Mouse (Mus musculus) 3T3-L1 (cell line): ENCODE measurements at regions not wholly inside any gene's neighbourhood (a gene's known extent, or its start where the extent isn't known, plus 50 kb on each side); places are given as distances from the start of the nearest gene placed in this dataset.

ENCODE experiments used
- DNase-seq: peaks from one replicate; pipeline ENCODE4 v3.0.0-alpha.2; 2015; ENCODE audit warnings: low read depth, low spot score

DNA sequence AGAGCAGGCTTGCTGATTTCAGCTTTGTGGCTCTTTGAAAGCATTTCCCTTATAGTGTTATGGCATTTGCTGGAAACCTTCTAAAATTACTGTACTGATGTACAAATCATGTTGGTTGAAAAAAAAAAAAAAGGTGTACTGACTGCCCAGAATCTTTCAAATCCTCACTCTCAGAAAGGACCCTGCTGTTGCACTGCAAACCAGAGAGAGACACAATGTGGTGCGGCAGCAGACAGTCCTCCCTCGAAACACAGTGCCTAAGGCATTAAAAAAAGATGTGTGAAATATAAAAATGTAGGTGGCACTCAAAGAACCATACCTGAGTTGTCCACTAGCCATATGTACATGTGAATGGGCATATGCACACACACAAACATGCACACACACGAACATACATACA lies 128.3 kb downstream of the Actr3 start:
- DNase-seq = no peak

DNA sequence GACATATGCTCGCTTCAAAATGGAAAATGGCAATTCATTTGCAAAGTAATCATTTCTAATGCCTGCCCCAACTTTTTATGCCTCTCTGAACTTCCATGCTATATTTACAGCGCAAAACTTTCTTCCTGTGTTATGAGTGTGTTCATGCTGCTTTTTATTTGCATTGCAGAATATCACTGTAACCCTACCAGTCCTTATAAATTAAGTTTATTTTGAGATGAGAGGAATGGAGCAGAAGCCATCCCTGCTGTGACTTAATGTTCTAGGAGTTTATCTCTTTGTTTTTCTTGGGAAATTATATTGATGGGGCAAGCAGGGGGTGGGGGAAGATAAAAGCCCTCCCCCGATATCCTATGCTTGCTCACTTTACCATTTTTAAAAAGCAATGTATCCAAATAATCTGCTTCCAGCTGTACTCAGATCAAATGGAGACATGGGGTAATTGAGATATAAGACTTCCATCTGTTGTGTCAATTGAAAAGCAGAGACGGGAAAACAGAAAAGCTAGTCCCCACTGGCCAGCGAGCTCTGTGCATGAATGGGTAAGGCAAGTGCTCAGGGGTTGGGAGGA lies 136.9 kb downstream of the Actr3 start:
- DNase-seq = no peak

DNA sequence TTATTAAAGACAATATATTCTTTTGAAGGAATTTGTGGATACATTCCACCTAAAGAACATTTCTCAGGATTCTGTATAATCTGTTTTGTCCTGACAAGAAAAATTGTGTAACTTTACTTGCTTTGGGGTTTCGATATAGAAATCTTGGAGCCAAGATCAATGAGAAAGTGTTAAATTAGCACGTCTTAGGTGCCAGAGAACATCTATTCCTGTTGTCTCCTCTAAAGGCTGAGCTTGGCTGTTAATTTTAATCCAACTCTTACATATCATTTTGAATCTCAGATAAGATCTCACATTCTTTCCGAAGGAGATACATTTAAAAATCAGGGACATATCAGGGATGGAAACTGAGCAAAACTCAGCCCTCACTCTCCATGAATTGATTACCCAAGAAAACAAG lies 139.9 kb downstream of the Actr3 start:
- no peak for DNase-seq

DNA sequence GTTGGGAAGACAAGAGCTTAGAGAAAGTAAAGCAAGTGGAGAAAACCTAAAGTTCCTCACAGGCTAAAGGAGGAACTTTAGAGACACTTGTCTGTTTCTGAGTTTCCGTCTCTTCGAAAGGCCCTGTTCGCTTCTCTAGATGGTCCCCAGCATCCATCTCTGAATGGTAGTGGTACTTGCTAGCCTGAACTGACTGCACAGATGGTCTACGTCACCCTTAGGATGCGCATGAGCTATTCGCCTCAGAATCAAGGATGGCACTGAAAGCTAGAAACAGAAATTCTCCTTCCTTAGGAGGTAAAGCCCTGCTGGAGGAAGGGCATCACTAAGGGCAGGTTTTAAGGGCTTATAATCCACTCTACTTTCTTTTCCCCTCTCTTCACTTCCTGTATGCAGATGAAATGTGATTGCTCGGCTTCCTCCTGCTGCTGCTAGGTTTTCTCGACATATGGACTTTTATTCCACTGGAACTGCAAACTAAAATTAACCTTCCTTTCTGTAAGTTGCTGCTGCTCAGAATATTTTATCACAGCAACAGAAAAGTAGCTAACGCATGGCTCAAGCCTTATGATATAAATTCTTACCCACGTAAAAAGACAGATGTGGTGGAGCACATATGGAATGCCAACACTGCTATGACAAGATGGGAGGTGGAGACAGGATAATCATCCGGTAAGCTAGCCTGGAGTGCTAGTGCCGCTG lies 145.1 kb downstream of the Actr3 start:
- no peak for DNase-seq

DNA sequence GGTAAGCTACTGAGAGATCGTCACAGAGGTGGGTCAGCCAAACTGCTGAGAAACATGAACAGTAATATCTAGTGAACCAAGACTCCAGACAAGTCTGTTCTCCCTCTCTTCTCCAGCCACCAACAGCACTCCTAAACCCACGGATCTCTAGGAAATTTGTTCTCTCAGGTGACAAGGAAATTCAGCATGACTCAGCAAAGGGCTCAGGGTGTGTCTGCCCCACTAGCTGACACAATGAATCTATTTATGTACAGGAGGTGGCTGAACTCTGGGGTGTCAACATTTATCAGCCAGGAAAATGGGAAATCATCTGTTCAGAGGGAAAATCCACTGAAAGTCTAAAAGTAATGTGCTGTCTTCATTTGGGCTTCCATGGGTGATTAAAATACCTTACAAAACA lies 149.2 kb downstream of the Actr3 start:
- DNase-seq = peak; percentile 3

DNA sequence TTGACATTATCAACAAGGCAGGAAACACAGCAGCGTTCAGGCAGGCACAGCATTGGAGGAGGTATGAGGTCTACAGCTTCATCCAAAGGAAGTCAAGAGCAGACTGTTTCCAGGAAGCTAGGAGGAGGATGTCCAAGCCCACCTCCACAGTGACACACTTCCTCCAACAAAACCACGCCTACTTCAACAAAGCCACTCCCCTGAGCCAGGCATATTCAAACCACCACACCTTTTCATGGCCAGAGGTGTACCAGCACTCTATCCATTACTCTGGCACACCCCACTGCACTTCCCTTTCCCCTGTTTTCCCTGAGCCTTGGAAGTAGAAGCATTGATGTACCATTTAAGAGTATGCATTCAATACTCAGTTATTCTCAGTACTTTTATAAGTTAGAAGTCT lies 150.8 kb downstream of the Actr3 start:
- no peak for DNase-seq

DNA sequence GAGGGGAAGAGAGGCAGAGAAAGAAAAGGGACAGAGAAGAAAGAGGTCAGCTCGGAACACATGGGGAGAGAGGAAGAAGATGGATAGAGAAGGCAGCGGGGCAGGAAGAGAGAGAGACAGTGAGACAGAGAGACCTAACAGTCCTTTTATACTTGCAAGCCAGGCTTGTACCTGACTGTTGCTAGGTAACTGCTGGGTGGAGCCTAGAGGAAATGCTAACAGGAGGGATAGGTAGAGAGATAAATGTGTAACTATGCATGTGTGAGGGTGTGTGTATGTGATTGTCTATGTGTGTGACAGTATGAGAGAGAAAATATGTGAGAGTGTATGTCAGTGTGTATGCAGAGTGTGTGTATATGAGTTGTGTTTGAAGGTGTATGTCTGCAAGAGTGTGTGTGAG lies 161.8 kb downstream of the Actr3 start:
- no peak for DNase-seq

DNA sequence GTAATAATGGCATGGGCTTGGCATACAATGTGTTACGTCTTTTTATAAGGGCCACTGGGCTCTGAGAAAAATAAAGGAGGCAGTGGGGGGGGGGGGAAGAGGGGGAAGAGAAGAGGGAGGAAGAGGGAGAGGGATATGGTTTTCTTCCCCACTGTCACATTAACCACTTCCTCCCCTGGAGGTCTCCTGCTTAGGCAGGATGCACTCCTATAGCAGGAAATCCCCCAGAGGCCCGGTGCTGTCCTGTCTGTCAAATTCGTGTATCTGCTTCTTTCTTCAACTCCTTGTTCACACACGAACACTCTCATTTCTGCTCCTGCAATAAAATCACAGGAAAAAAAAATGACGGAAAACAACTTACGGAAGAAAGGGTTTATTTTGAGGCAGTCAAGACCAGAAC lies 171.8 kb downstream of the Actr3 start:
- no peak for DNase-seq

DNA sequence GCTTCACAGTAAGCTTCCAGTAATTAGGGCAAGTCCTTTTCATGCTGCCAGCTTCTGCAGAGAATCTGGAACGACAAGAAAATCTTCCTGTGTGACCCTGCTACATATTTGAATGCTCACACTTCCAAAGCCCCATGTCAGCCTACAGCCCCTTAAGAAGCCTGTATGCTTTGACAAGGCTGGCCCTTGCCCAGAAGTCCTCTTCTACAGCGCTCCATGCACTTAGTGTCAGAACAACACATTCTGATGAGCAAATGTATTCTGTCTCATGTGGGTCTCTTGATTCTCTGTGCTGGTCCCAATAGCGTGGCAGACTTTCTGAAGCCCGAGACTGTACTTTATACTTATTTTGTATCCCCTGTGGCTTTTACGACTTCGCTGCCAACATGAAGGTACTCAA lies 172.5 kb downstream of the Actr3 start:
- DNase-seq = no peak

DNA sequence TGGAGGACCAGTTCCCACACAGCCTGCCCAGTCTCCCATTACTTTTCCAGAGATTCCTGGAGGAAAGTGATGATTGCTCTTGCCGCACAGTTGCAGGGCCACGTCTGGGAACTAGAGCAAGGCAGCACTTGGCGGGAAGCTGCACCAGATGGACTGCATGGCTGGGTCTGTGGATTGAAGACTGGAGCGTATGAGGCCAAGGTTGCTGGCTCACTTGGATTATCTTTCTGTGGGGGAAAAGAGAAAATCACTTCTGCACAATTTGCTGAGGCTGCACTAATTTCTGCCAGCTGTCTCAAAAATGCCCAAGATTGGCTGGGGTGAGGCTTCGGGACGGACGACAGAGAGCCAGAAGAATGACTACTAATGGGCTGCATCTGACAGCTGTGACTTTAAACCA lies 193.2 kb downstream of the Actr3 start:
- DNase-seq = no peak

DNA sequence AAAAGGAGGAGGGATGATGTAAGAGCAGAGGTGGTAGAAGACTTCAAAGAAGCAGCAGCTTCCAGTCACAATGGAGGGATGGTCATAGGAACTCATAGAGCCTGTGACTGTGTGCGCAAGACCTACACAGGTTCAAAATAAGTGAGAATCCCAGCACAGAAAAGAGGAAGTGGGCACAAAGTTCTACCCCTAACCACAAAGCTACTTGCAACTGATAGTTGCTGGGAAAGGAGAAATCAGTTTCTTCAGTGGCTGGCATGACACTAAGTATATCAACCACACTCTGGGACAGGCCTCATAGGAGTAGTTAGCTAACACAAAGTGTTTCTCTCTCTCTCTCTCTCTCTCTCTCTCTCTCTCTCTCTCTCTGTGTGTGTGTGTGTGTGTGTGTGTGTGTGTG lies 193.8 kb downstream of the Actr3 start:
- no peak for DNase-seq

DNA sequence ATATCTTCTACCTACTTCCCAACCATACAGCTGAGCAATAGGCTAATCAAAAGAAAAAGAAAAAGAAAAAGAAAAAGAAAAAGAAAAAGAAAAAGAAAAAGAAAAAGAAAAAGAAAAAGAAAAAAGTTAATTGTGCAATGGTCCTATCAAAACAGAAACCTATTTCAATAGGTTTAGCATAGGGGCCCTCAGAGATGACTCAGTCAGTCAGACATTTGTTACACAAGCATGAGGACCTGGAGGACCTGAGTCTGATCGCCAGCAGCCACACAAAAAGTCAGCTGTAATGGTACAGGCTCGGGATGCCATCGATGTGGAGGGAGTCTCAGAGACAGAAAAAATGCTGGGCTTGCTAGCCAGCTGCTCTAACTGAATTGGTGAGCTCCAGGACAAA lies 197.9 kb downstream of the Actr3 start:
- DNase-seq = peak; percentile 36

DNA sequence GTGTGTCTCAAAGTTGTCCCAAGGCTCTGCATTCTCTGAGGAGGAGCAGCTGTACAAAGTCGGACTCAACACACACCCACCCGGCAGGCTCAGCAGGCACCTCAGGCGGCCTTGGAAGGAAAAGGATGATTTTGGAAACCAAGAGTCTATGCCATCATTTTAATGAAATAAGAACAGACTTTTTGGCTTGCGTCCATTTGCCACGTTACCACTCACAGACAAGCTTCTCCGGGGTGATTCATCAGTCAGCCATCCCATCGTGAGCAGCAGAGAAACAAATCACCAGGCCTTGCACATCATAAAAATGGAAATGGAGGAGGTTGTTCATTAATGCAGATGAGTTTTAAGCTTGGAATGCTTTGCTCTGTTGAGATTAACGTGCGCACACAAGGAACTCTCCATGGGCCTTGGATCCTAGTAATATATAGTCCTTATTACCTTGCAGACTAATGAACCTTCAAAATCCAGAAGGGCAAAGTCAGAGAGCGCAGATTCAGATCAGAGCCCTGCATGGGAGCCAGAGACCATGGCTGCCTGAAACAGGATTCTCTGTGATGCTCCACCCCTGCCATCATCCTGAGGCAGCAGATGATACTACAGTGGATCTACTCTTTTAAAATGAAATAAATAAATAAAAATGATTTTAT lies 198.5 kb downstream of the Actr3 start:
- peak; percentile 71 for DNase-seq

DNA sequence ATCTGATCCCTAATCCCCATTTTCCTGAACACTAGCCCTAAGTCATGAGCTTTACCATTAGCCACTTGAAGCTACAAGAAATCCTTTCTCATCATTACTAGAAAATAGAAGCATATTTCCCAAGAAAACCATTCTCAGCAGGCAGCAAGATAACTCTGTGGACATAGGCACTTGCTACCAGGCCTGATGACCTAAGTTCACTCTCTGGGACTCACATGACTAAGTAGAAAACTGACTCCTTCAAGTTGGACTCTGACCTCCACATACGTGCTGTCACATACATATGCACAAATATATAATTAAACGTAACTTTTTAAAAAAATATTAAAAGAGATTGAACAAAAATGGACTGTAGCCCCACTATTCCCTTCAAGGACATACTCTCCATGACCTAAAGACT lies 200.8 kb downstream of the Actr3 start:
- DNase-seq = no peak

DNA sequence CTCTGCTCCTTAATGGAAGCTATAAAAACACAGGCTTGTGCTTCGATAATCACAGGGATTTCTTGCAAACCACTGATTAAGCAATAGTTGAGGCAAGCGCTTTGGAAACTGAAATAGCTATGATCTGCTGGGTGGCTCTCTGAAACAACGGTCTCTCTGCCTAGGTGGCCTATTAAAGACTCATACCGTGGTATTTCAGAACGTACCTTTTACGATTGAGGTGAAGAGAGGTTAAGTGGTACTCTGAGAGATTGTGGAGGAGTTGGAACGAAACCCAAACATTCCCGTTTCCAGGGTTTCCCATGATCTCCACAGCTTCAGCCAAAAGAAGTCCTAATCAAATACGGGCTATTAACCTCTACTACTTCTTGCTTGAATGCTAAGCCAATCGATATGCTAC lies 212.2 kb downstream of the Actr3 start:
- DNase-seq = no peak

DNA sequence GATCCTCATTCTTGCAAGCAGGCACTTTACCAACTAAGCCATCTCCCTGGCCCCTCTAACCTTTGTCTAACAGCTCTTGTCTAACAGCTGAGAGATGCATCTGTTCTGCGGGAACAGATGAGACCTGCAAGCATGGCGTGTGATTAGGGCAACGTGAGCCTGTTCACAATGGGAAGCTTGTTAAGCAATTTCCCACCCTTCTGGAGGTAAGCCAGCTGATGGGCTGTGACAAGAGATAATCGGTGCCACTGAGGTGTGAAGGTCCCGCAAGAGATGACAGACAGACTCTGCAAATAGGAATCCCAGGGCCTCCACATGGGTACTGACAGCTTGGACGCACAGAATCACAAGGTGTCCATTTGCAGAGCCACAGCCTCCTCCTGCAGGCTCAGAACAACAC lies 219.3 kb downstream of the Actr3 start:
- no peak for DNase-seq

DNA sequence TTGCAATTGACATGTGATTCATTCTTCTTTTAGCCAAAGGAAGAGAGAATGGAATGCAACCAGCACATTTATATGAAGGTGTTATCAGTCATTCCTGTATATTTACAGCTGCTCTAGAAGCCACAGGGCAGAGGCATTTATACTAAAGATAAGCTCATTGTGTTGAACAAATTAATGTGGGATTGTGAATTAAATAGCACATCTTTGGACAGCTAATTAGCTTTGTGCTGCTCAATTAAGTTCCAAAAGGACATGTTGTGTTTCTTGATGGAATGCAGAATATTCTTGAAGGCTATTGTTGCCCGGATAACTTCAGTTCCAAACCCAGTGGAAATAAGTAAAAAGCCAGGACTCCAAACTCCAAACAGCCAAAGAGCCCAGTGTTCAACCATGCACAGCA lies 248.4 kb downstream of the Actr3 start:
- DNase-seq = no peak

DNA sequence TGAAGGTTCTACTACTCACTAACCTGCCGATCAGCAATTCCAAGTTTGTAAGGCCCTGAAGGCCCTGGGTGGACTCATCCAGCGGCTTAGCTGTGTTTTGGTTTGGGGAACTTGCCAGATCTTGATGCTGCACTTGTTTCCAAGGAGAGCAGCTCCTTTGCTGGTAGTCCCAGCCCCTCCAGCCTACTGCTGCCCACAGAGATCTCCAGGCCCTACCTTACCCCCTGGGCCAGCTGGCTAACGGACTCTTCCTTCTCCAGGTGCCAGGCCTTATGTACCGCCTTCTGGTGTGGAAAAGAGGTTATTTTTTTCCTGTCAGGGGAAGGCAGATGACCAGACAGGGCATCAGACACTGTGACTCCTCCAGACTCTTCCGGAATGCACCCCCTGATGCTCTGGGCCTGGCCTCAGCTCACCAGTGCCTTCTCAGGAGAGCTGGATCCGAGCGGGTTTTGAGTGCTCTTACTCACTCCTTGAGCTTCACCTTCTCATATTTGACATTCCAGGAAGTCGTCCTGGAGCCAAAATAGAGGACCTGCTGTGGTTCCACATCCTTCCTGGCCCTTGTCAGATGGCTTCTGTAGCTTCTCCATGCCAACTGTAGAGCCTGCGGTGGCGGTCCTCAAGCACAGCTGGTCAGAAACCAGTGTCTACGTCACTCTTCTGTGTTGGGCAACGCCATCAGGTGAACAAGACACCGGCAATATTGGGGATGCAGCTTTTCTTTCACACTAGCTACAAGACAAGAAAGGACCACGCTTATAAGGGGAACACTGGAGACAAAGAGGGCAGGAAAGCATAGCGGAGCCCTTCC lies 259.2 kb downstream of the Actr3 start:
- no peak for DNase-seq

DNA sequence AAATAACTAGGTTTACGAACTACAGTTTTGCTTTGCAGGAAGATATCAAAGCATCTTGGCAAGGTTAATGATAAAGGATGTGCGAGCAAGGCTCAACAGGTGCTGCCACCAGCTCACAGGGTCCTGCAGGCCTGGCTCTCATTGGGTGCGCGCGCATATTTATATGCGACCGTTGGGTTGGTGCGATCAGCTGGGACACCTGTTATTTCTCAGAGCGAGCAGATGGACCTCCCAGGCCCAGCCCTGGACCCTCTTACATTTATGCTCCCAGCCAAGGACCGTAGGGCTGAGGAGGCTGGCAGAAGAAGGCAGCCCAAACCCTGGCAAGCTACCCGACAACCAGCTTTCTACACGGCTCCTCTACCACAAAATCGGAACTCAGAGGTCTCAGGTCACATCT lies 260.8 kb downstream of the Actr3 start:
- DNase-seq = no peak

DNA sequence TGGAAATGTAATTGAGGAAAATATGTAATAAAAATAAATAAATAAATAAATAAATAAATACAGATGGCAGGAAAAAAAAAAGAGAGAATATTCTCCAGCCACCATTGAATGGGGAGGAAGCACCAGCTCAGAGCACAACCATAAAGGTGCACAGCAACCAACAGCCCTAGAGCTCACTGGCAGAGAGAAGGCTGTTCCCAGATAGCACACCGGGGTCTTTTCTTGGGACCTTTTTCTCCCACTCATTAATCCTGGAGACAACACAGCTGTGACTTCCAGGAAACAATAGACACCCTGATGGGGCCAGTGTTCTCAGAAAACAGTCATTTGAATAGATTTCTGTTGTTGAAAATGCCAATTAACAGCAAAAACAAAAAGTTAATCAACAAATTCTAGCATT lies 263.1 kb downstream of the Actr3 start:
- no peak for DNase-seq

DNA sequence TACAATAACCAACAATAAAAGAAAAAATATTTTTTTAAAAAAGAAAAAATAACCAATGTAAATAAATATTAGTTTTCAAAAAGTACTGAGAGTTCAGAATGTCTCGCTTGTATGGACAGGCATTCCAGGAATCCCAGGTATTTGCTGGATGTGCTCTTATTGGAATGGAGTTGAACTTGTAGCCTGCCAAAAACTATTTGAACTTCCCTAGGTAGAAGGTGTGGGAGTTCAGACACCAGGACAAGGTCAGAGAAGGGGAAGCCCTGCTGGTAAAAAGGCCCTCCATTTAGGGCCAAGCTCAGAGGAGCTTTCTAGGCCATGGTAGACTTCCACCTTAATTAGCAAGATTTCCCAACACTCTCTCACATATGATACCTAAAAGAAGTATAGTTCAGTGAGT lies 270.3 kb downstream of the Actr3 start:
- no peak for DNase-seq

DNA sequence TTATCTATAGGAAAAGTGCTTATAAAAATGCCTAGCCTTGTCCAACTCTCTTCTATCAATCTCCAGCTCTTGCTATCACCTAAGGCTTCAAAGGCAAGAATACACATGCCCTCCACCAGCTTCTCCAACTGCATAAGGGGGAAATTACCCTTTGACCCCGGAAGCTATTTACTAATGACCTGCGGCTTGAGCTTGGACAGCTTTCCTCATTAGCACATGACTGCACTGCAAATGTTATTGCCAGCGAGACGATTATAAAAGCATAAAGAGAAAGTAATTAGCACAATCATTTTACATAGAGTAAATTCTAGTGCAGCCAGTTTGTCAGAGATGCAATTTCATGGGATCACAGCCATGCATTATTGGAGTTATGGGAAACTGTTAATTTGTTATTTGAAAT lies 277.0 kb downstream of the Actr3 start:
- DNase-seq = no peak

DNA sequence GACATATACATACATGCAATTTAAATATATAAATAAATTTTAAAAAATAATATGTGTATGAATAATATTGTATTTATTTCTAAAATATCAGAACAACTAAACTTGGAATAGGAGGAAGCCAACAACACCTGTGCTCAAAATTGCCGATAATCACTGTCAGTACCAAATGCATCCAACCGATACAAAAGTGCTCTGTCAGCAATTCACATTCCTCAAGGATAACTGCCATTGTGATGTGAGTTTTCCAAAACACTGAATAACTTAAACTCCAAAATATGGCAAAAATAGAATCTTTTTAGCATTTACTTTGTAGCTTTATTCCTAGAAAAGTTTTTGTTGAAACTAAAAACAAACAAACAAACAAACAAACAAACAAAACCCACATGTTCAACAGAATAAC lies 279.4 kb downstream of the Actr3 start:
- DNase-seq = no peak
